27 mouse cellular contexts compared by ENCODE assay signal in the genomic region with DNA sequence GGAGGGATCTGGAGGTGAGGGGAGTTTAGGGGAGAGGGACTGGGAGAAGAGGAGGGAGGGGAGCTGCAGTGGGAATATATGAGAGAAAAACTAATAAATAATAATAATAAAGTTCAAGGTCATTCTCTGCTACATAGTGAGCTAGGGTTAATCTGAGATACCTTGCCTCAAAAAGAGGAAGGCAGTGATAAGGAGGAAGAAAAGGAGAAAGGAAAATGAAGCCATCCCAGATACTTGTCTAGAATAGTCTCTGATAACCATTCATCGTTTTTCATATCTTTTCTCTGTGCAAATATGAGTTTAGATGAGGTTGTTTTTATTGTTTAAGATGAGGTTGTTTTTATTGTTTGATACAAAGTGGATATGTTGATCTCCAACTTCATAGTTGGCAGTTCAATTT.
"Had no signal": no experiment of that assay in that cellular context is flagged by ENCODE, and none has a peak within 500 bp of the region (broad histone marks: within the 10 kb centered on the region; RNA-seq: fewer than 3 reads in every experiment).

No protein-coding gene starts in this region.

- DNase-seq: heart, postnatal 10 days; heart, postnatal 14 days; heart, postnatal 36 days; heart, postnatal 4 days; kidney, adult 11 months; kidney, adult 8-10 months; kidney, postnatal 10 days; kidney, postnatal 4 days; layer of hippocampus, adult 9-11 months; layer of hippocampus, postnatal 36 days had no signal

- H3K36me3 ChIP-seq: heart, embryonic 12.5 days; heart, embryonic 13.5 days; heart, embryonic 15.5 days; hindbrain, embryonic 10.5 days; hindbrain, embryonic 12.5 days; hindbrain, embryonic 13.5 days; hindbrain, embryonic 15.5 days; intestine, embryonic 15.5 days; kidney, embryonic 15.5 days had no signal

- H3K9ac ChIP-seq: heart, embryonic 12.5 days; heart, embryonic 13.5 days; heart, embryonic 15.5 days; hindbrain, embryonic 12.5 days; hindbrain, embryonic 13.5 days; hindbrain, embryonic 14.5 days; hindbrain, embryonic 15.5 days; intestine, embryonic 15.5 days; kidney, embryonic 15.5 days had no signal

- H3K4me2 ChIP-seq: heart, embryonic 11.5 days; heart, embryonic 12.5 days; heart, embryonic 13.5 days; heart, embryonic 15.5 days; hindbrain, embryonic 12.5 days; hindbrain, embryonic 13.5 days; hindbrain, embryonic 14.5 days; hindbrain, embryonic 15.5 days; intestine, embryonic 15.5 days; kidney, embryonic 15.5 days had no signal

- H3K27me3 ChIP-seq: heart, embryonic 12.5 days; heart, embryonic 13.5 days; heart, embryonic 15.5 days; hindbrain, embryonic 12.5 days; hindbrain, embryonic 13.5 days; hindbrain, embryonic 15.5 days; intestine, embryonic 15.5 days; kidney, embryonic 15.5 days had no signal

- H3K9me3 ChIP-seq: heart, embryonic 12.5 days; heart, embryonic 13.5 days; heart, embryonic 15.5 days; hindbrain, embryonic 10.5 days; hindbrain, embryonic 12.5 days; hindbrain, embryonic 13.5 days; hindbrain, embryonic 15.5 days; intestine, embryonic 15.5 days; kidney, embryonic 15.5 days had no signal

- ATAC-seq: hindbrain, embryonic 16.5 days; hindbrain, postnatal 0 days; inflammation-experienced regulatory T-cells, adult 6 months; intestine, embryonic 15.5 days had no signal

- H3K4me3 ChIP-seq: heart, embryonic 12.5 days; heart, embryonic 13.5 days; heart, embryonic 15.5 days; hindbrain, embryonic 10.5 days; hindbrain, embryonic 12.5 days; hindbrain, embryonic 13.5 days; hindbrain, embryonic 15.5 days; intestine, embryonic 15.5 days; kidney, embryonic 15.5 days; layer of hippocampus, adult 2 months; left cerebral cortex, adult 2 months had no signal

- H3K4me1 ChIP-seq: heart, embryonic 12.5 days; hindbrain, embryonic 15.5 days had no signal

- H3K27ac ChIP-seq: heart, embryonic 13.5 days; heart, embryonic 15.5 days; hindbrain, embryonic 10.5 days; hindbrain, embryonic 12.5 days; hindbrain, embryonic 13.5 days; hindbrain, embryonic 14.5 days; hindbrain, embryonic 15.5 days; hindbrain, postnatal 0 days; intestine, embryonic 15.5 days; kidney, embryonic 15.5 days; kidney, postnatal 0 days; layer of hippocampus, adult 2 months; left cerebral cortex, adult 2 months had no signal
